Mouse (Mus musculus) liver, embryonic 13.5 days (tissue): ENCODE data around the gene Dot1l. TPM values are rescaled to one million over a fixed set of nuclear protein-coding genes. Genes with fewer than 3 reads are reported as not detected.

Source experiments
- ATAC-seq: fragments of 200-750 bp; cut with Nextera tagmentation; 2 replicates; pipeline ENCODE4 v1.8.0; 2017; ENCODE audit warnings: low read depth, mild to moderate bottlenecking, moderate number of reproducible peaks, moderate library complexity
- DNase-seq: peaks from one replicate; pipeline ENCODE4 v3.0.0; 2022
- H3K27ac ChIP-seq: fragments of 300-500 bp; sonication (generic); 2 replicates; pipeline ENCODE4 v1.5.1; 2015; ENCODE audit warnings: moderate library complexity, mild to moderate bottlenecking, inconsistent platforms
- H3K27me3 ChIP-seq: fragments of 300-500 bp; sonication (generic); 2 replicates; pipeline ENCODE4 v1.6.1; 2015; ENCODE audit warnings: mild to moderate bottlenecking, inconsistent platforms
- H3K36me3 ChIP-seq: fragments of 300-500 bp; sonication (generic); 2 replicates; pipeline ENCODE4 v1.6.1; 2015; ENCODE audit warnings: mild to moderate bottlenecking, inconsistent platforms
- H3K4me1 ChIP-seq: fragments of 300-500 bp; sonication (generic); replicated peaks from 2 replicates; pipeline ENCODE4 v1.6.1; 2015; ENCODE audit warnings: inconsistent platforms
- H3K4me2 ChIP-seq: fragments of 300-500 bp; sonication (generic); 2 replicates; pipeline ENCODE4 v1.6.1; 2015; ENCODE audit warnings: inconsistent platforms, mild to moderate bottlenecking, moderate library complexity
- H3K4me3 ChIP-seq: fragments of 300-500 bp; sonication (generic); replicated peaks from 2 replicates; pipeline ENCODE4 v1.5.1; 2015; ENCODE audit warnings: mild to moderate bottlenecking, inconsistent platforms
- H3K9ac ChIP-seq: fragments of 300-500 bp; sonication (generic); 2 replicates; pipeline ENCODE4 v1.6.1; 2015; ENCODE audit warnings: mild to moderate bottlenecking, inconsistent platforms
- H3K9me3 ChIP-seq: fragments of 300-500 bp; sonication (generic); replicated peaks from 2 replicates; pipeline ENCODE4 v1.6.1; 2016; ENCODE audit warnings: inconsistent platforms
- WGBS: fragments of 180-500 bp; shearing (Covaris S2); methylation state at CpG from one replicate; pipeline ENCODE4 v1.1.7; 2015; ENCODE audit not compliant: insufficient replicate concordance; 5-methylcytosine and 5-hydroxymethylcytosine counted together
- polyA plus RNA-seq: library from polyadenylated mRNA; unstranded; fragments of >200 nt; fragmentation: Nextera tagmentation; extraction: Ambion mirVana; gene quantifications from 2 replicates; pipeline ENCODE4 v1.2.1, GENCODE M21; 2015

Dot1l gene
- polyA plus RNA-seq, 1 experiment from 2014 or later: 7.4 TPM

DNA sequence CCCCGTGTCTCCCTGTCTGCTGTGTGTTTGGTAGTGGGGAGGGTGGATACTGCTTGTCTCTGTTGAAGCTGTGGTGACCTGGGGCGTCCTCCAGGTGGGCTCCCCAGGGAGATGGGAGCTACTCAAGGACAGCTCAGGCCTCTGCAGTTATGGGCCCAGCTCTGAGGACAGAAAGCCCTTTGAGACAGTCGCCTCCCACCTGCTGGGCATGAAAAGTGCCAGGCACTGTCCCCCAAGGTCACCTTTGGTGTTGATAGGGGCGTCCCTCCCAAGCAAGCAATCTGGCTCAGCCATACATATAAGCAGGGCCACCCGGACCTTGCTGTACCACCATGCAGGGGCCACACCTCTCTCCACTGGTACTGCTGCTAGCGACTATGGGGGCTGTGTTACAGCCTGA is 49.9 kb downstream of the Dot1l start, which contains the start of gene Amh:
Gene Amh, plus strand, starts transcription at position 328 of the 400 bp plus-strand sequence.
- 58% methylated on average over 6 of the region's 6 CpGs for WGBS
- Histone ChIP-seq H3K36me3 (peaks cover 55% of the 10 kb centered on the region), H3K27me3 (peaks cover 39% of the 10 kb centered on the region), H3K4me1 (peaks cover 70% of the 10 kb centered on the region), H3K27ac (peak within 1 kb of the TSS; percentile 10; the same call in 1 of the 2 replicates), H3K9ac (no peak within 1 kb of the TSS), H3K4me3 (no peak within 1 kb of the TSS), H3K4me2 (0 out of 2 replicates have a peak within 1 kb of the TSS, but pooled peaks have one; percentile 82), H3K9me3 (no peaks in the 10 kb centered on the region)
- ATAC-seq (no peak), DNase-seq (no peak)

GRCm38 (mm10) chr10:80805322-80805721 is 50.3 kb downstream of the Dot1l start:
- no peak overlapping the region for H3K4me3 ChIP-seq
- H3K9me3 ChIP-seq: no peaks in the 10 kb centered on the region
- no peak overlapping the region for H3K9ac ChIP-seq
- WGBS: 75% methylated on average over 5 of the region's 5 CpGs
- peaks cover 43% of the 10 kb centered on the region for H3K27me3 ChIP-seq
- peaks cover 70% of the 10 kb centered on the region for H3K4me1 ChIP-seq
- no peak for DNase-seq
- H3K36me3 ChIP-seq: peaks cover 52% of the 10 kb centered on the region
- 0 out of 2 replicates have a peak overlapping the region, but pooled peaks have one; percentile 10 for H3K27ac ChIP-seq
- no peak for ATAC-seq
- no peak overlapping the region for H3K4me2 ChIP-seq

GRCm38 (mm10) chr10:80805925-80806324 is 50.9 kb downstream of the Dot1l start:
- WGBS: 15% methylated on average over 3 of the region's 3 CpGs
- H3K4me1 ChIP-seq: peaks cover 66% of the 10 kb centered on the region
- no peak overlapping the region for H3K4me3 ChIP-seq
- H3K36me3 ChIP-seq: peaks cover 47% of the 10 kb centered on the region
- no peak overlapping the region; the same call in 1 of the 2 replicates for H3K27ac ChIP-seq
- peak overlapping the region; percentile 82; the same call in 1 of the 2 replicates for H3K4me2 ChIP-seq
- peaks cover 49% of the 10 kb centered on the region for H3K27me3 ChIP-seq
- DNase-seq: peak; percentile 72
- no peak overlapping the region for H3K9ac ChIP-seq
- ATAC-seq: peak; percentile 66
- no peaks in the 10 kb centered on the region for H3K9me3 ChIP-seq

GRCm38 (mm10) chr10:80806341-80807056 is 51.5 kb downstream of the Dot1l start:
- Histone ChIP-seq H3K4me2 (peak overlapping the region; percentile 82), H3K9me3 (no peaks in the 10 kb centered on the region), H3K27me3 (peaks cover 54% of the 10 kb centered on the region), H3K4me1 (peaks cover 60% of the 10 kb centered on the region), H3K27ac (peak overlapping the region; percentile 39), H3K9ac (peak overlapping the region; percentile 67), H3K4me3 (peak overlapping the region; percentile 60), H3K36me3 (peaks cover 41% of the 10 kb centered on the region)
- ATAC-seq (peak; percentile 9; the same call in 1 of the 2 replicates), DNase-seq (no peak)
- WGBS: 60% methylated on average over 34 of the region's 34 CpGs

DNA sequence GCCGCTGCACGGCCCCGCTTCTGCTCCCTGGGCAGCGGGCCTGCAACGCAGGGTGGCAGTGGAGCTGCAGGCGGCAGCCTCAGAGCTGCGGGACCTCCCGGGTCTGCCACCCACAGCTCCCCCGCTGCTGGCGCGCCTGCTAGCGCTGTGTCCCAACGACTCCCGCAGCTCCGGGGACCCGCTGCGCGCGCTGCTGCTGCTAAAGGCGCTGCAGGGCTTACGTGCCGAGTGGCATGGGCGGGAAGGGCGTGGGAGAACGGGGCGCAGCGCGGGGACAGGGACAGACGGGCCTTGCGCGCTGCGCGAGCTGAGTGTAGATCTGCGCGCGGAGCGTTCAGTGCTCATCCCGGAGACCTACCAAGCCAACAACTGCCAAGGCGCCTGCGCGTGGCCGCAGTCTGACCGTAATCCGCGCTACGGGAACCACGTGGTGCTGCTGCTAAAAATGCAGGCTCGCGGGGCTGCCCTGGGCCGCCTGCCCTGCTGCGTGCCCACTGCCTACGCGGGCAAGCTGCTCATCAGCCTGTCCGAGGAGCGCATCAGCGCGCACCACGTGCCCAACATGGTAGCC is 52.1 kb downstream of the Dot1l start:
- Histone ChIP-seq H3K4me2 (peak overlapping the region; percentile 82), H3K27ac (peak overlapping the region; percentile 39), H3K27me3 (peaks cover 61% of the 10 kb centered on the region), H3K9me3 (no peaks in the 10 kb centered on the region), H3K4me3 (peak overlapping the region; percentile 60), H3K36me3 (peaks cover 35% of the 10 kb centered on the region), H3K9ac (peak overlapping the region; percentile 67), H3K4me1 (peaks cover 59% of the 10 kb centered on the region)
- under 1% methylated on average over 58 of the region's 58 CpGs for WGBS
- ATAC-seq (peak; percentile 28; the same call in 1 of the 2 replicates), DNase-seq (peak; percentile 46)

DNA sequence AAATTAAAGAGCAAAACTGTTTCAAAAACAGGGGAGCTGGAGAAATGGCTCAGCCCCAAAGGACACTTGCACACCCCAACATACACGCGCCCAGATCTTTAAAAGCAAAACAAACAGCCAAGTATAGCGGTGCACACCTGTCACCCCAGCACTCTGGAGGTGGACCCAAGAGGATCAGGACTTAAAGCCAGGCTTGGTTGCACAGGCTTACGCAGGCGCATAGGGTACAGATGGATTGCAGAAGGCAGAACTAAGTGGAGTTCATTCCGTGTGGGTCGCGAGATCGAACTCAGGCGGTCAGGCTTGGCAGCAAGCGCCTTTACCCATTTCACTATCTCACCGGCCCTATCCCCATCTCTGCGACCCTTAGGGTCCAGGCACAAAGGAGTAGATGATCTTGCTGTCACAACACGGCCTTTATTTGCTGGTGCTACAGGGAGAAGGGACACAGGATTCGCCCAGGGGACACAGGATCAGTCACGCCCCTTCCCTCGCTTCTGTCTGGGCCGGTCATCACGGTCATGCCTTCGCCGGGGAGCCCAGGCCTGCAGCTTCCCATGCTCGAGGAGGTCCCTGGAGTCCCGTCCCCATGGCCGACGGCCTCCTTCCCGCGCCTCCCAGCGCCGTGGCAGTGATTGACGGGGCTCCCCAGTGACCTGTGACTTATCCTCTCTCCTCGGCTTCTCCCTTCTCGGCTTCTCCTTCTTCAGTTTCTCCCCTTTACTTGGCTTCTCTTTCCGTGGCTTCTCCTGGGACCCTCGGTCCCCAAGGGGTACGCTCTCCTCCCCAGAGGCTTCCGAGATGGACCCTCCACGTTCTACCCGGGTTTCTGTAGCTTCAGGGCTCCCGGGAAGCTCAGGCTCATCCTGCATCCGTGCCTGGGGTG is 53.3 kb downstream of the Dot1l start:
- WGBS: 20% methylated on average over 40 of the region's 40 CpGs
- Histone ChIP-seq H3K9ac (peak overlapping the region; percentile 67; the same call in 1 of the 2 replicates), H3K9me3 (no peaks in the 10 kb centered on the region), H3K4me2 (peak overlapping the region; percentile 82), H3K4me1 (peaks cover 59% of the 10 kb centered on the region), H3K36me3 (peaks cover 23% of the 10 kb centered on the region), H3K27ac (no peak overlapping the region), H3K27me3 (peaks cover 70% of the 10 kb centered on the region), H3K4me3 (peak overlapping the region; percentile 16)
- no peak for DNase-seq
- no peak for ATAC-seq

DNA sequence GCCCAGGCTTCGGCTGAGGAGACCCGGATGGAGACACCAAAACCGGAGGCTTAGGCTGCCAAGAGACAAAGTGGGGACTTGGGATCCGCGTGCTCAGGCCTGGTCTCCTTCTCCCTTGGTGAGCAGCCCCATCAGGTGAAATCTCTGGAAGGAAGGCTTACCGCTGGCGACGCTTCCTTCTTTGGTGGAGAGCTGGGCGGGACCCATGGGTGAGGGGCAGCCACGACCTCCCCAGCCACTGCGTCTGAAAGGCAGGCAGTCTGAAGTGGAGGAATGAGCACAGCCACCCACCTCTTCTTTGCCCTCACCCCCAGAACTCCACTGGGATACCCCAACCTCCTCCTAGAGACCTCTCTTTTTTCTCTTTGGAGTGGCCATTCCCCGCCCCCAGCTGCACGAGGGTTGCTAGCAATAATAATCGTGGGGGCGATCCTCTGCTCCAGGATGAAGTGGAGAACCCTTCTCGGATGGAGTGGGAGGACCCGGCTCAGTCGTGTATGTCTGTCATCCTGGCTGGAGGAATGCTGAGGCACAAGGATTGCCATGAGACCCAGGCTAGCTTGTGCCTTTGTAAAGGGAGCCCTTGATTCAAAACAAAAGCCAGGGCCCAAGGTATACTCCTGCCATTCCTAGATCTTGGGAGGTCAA is 54.1 kb downstream of the Dot1l start:
- peaks cover 59% of the 10 kb centered on the region for H3K4me1 ChIP-seq
- peak overlapping the region; percentile 82 for H3K4me2 ChIP-seq
- H3K27ac ChIP-seq: no peak overlapping the region
- no peak overlapping the region for H3K9ac ChIP-seq
- ATAC-seq (no peak), DNase-seq (no peak)
- peaks cover 73% of the 10 kb centered on the region for H3K27me3 ChIP-seq
- peak overlapping the region; percentile 16 for H3K4me3 ChIP-seq
- no peaks in the 10 kb centered on the region for H3K9me3 ChIP-seq
- peaks cover 15% of the 10 kb centered on the region for H3K36me3 ChIP-seq
- WGBS: 8% methylated on average over 18 of the region's 18 CpGs

DNA sequence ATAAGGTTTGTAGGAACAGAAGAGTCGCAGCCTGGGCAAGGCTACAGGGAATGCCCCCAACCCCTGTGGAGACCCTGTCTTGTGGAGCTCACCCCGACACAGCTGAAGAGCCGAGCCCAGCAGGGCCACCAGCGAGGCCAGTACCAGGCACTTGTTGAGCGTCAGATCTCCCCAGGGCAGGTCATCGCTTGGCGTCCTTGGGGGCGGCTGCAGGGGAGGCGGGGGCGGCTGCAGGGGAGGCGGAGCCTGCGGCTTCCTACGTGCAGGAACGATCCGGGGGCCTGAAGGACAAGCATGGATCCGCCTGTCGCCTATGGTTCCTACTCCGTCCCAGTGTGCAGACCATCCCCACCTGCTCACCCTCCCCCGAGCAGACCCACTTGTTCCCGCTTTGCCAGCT is 55.1 kb downstream of the Dot1l start:
- Histone ChIP-seq H3K4me2 (peak overlapping the region; percentile 36), H3K9ac (peak overlapping the region; percentile 28; the same call in 1 of the 2 replicates), H3K27me3 (peaks cover 73% of the 10 kb centered on the region), H3K4me1 (peaks cover 51% of the 10 kb centered on the region), H3K9me3 (no peaks in the 10 kb centered on the region), H3K27ac (no peak overlapping the region), H3K4me3 (no peak overlapping the region), H3K36me3 (peaks cover 6% of the 10 kb centered on the region)
- WGBS: 6% methylated on average over 20 of the region's 20 CpGs
- ATAC-seq (no peak), DNase-seq (no peak)

DNA sequence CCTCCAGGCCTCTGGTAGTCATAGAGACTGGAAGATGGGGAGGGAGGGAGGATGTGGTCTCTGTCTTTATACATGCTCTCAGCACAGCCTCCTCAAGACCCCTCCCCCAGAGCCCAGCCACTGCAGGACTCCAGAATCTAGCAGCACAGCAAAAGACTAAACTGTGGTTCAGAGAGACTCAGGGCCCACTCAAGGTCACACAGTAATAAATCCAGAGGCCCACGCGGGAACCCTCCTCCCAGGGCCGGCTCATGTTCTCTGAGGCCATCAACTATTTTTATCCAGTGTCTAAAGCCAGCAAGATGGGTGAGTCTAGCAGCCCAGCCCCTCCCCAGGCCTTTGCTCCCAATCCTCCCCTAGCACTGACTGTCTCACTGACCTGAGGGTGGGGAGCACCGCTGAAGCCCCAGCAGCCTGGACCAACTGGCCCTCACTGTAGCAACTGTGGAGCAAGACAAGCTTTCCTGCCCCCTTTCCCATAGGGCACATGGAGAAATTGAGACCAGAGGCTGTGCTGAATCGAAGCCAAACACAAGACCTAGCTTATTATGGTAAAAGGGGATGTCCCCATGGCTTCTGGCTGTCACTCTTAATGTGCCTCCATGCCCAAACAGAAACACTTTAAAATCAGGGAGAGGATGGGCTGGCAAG is 57.5 kb downstream of the Dot1l start:
- Histone ChIP-seq H3K9ac (no peak overlapping the region), H3K9me3 (no peaks in the 10 kb centered on the region), H3K4me2 (no peak overlapping the region), H3K27me3 (peaks cover 59% of the 10 kb centered on the region), H3K4me1 (peaks cover 27% of the 10 kb centered on the region), H3K36me3 (no peaks in the 10 kb centered on the region), H3K27ac (no peak overlapping the region), H3K4me3 (no peak overlapping the region)
- no peak for DNase-seq
- 54% methylated on average over 5 of the region's 5 CpGs for WGBS
- ATAC-seq: no peak

GRCm38 (mm10) chr10:80813366-80813765 is 58.4 kb downstream of the Dot1l start, which contains the start of gene Jsrp1:
TSS of gene Jsrp1 (minus strand) at chr10:80813498.
- H3K4me2 ChIP-seq: no peak within 1 kb of the TSS
- H3K27me3 ChIP-seq: peaks cover 50% of the 10 kb centered on the region
- ATAC-seq (no peak), DNase-seq (no peak)
- WGBS: 63% methylated on average over 4 of the region's 4 CpGs
- no peak within 1 kb of the TSS for H3K27ac ChIP-seq
- no peak within 1 kb of the TSS for H3K4me3 ChIP-seq
- peaks cover 26% of the 10 kb centered on the region for H3K4me1 ChIP-seq
- H3K9ac ChIP-seq: no peak within 1 kb of the TSS
- no peaks in the 10 kb centered on the region for H3K9me3 ChIP-seq
- H3K36me3 ChIP-seq: no peaks in the 10 kb centered on the region
